Mouse (Mus musculus) CH12F3 (cell line): ENCODE measurements around the gene Mrps7.

Experiments
- in situ Hi-C: fragments of 300-500 bp; cut with MboI; formaldehyde crosslinking; loops from 2 replicates; pipeline ENCODE4 v1.14.3; 2020; ENCODE audit warnings: low sequenced_read_pairs

The Mrps7 gene

DNA sequence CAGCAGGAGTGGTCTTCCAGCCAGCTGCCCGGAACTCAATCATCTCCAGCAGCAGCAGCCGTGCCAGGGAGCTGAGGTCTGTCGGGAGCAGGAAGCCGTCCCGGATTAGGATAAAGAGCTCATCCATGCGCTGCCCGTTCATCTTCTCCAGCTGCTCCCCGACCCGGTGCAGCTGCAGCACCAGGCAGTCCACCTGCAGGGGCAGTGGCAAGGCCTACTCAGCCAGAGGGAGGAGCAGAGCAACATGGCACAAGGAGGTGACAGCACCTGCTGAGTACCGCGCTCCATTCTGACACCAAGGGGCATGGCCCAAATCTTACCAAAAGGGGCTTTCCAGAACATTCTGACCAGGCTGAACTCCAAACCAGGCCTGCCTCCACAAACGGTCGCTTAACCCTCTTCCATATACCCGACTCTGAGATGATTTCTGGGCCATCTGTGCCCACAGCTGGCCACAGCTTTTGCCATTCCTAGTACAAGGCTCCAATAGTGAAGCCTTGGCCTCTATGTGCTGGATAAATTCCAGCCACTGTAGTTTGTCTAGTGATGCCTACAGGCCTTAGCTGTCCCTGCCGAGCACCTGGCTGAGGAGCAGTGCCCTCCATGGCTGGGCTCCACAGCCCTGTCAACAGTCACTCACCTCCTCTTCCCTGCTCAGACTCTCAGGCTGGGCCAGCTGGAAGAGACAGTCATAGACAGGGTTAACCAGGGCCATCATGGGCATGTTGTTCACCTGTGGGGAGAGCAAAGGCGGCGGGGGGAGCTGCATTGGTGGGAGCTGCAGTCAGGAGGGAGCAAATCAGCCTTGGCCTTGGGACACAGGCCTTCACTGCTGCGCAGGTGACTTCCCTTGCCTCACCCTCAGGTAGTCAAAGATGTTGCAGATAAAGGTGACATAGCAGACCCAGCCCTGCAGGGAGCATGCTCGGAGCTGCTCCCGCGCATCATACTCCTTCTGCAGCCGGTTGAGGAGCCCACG lies 5.0 kb downstream of the Mrps7 start:
- in situ Hi-C loops = no loop called here

DNA sequence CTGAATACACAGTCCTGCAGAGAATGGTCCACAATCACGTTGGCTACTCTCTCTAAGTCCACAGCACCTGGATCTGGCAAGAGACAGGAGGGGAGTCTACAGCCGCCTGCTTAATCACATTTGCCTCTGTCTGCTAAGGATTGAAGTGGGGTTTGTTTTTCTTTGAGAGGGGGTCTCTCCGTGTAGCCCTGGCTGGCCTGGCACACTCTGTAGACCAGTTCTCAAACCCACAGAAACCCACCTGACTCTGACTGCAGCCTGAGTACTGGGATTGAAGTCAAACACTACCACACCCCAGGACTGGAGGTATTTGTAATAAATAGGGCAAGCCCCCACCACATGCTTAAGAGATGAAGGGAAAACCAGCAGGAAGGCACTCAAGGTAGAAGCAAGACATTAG lies 5.9 kb downstream of the Mrps7 start:
- in situ Hi-C loops = no loop called here

DNA sequence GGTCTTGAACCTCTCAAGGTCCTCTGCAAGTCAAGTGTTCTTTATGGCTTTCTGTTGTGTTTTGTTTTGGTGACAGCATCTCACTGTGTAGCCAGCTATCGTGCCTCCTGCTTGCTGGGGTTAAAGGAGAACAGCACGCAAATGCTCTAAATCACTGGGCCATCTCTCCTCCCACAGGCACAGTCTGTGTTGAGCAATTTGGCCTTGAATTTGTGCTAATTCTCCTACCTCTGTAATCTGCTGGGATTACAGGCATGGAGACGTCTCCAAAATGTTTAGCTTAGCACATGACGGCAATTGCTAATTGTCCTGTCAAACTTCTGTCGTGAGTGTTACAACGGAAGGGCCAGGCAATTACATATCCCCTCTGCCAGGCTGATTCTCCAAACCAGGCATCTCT lies 7.4 kb downstream of the Mrps7 start:
- in situ Hi-C loops = no loop called here

DNA sequence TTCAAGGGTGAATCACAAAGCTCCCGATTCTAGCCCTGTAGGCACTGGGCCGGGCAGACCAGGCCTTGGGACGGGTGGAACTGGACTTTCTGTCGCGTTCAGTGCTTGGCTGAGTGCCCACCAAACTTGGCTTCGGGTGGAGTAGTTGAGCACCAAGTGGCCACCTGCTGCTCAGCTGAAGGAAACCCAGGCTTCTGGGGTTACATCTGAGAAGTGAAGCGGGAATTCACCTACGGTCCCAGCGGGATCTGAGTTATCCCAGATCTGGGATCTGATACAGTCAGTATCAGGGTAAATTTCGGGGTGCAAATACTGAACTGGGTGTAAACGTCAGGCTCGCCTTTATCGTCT lies 8.3 kb downstream of the Mrps7 start:
- in situ Hi-C loops = no loop called here

DNA sequence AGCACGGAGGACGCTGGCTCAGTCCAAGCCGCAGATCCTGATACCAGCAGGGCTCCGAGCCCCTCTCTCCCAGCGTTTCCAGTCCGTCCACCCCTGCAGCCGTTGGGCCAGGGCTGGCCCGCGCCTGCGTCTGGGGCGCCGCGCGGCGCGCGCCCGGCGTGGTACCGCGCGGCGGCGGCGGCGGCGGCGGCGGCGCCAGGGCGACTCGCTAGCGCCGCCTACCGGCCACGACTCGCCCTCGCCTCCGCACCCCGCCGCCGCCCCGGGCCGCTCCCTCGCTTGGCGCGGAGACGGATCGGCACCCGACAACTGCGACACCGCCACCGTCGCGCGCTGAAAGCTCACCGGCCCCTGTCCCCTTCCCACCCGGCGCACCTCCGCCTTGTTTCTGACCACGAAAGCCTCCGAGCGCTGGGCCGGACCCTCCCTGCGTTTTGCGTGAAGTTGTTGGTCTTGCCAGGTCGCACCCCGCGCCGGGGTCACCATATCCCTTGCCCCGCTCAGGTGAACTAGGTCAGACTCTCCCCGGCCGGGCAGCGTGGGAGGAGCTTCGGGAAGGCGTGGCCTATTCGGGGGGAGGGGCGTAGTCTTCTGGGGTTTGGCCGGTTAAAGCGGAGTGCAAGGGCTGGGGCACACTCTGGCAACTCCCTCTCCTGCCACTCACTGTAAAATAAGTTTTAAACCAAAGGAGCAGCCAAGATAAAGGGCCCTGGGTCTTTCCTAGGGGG lies 8.8 kb downstream of the Mrps7 start, which contains the start of gene Mif4gd:
Gene Mif4gd (minus strand): TSS at position 560 of the 728 bp plus-strand sequence.
- in situ Hi-C loops = no loop called here

DNA sequence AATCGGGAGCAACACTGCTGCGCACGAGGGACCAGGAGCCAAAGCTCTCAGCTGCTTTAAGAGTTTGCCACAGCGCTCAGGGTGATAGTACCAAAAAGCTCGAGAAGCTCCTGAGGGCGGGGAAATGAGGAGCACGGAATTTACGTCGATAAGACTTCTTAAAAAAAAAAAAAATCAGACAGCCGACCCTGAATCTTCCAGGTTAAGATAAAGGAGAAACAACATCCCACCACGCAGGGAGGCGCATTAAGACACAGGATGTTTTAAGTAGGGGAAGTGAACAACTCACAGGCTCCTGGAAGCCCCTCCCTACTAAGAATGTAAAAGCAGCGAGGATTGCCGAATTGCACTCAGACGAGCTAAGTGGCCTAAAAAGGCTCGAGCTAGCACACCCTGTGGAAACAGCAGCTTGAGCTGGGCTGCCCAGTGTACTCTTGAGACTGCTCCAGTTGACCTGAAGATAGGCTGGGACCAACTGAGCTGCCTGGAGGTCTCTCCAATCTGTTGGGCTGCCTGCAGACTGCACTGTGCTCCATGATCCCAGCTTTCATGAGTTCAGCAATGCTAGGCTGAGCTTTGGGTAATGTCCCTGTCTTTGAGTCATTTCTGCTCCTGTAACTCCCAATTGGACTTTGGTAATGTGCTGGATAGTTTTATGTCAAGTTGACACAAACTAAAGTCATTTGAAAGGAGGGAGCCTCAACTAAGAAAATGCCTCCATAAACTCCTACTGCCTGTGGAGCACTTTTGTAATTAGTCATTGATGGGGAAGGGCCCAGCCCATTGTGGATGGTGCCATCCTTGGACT lies 9.6 kb downstream of the Mrps7 start:
- in situ Hi-C loops = no loop called here

DNA sequence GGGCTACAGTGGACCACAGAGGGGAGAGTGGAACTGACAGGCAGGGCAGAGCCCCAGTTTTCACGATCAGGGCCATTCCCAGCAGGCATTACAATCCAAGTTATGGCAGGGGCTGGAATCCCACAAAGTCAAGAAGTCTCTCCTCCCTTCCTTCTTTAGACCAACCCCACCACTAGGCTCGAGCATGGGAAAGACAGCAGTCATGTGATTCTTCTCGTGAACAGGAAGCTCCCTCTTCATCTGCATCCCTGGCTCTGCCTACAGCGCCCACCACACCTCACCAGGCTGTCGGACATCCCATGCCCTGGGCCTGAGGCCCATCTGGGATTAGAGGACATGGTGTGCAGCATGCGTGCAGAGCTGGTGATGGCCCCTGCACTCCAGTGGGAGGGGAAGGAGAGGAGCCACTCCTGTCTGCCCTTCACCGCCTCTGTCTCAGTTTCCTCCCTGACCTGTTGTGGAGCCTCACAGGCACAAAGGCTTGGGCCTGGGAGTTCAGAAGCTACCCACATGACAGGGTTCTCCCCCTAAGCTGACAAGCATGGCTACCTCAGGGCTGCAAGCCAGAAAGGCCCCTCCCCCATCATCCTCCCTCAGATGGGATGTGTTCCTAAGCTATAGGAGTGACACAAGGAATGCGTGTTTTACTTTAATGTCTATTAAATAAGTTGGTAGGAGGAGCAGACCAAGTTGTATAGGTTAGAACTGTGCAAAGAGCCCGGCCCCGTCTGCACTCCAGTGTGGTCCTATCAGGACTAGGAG lies 10.8 kb downstream of the Mrps7 start:
- in situ Hi-C loops = no loop called here

DNA sequence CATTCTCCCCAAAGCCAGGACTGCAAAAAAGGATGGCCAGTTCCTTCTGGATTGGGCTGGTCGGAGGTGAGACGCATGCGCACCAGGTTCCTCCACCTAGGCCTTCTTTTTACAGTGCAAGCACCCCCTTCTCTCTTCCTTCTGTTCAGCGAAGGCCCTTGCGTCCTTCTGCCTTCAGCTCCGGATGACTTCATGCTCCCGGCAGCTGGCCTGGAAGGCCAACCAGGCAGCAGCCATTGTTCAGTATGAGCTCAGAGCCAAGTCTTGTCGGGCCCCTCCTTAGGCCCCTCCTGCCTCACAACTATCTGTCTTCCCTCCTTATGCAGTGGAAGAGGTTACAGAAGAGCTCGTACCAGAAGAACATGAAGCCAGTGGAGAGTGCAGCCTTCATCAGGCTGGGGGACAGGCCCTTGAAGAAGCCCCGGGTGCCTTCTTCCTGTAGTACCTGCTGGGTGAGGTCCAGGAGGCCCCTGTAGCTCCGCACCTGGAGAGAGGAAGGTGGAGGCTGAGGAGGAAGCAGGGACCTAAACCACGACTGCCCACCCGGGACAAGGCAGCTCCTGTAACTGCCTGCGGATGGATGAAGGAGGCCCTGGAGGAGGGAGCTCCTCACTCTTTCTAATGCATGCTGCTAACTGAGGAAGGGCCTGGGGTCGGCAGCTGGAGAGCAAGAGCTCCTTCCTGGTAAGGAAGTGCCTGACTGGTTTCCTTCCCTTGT lies 11.5 kb downstream of the Mrps7 start:
- in situ Hi-C loops = no loop called here

DNA sequence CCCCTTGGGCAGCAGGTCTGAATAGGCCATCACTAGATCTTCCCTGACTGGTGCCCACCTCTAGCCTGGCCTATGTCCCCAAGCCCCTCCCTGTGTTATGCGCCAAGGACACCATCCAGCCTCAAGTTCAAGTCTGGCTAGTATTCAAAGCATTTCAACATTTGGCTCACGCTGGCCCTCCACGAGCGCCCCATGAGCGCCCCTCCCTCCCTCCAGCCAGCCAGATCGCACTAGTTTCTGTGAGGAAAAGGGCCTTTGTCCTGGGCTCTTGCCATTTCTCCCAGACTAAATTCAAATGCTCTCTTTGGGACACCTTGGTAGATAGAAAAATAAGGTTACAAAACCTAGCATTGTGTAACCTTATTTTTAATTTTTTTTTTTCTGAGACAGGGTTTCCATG lies 12.2 kb downstream of the Mrps7 start:
- in situ Hi-C loops = no loop called here

DNA sequence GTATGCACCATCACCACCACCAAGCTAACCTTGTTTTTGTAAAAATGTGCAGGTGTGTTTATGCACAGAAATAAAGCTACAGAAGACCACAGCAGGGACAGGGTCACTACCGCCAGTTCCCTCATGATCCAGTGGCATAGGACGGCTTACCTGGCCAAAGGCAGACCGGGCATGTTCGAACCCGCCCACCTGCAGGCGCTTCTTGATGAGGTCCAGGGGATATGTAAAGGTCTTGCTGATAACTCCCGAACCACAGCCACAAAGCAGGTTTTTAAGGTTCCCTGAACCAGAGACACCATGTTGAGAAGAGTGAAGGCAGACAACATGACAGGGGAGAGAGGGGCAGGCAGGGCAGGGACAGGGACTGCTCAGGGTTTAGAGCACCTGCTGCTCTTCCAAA lies 12.6 kb downstream of the Mrps7 start:
- in situ Hi-C loops = no loop called here

DNA sequence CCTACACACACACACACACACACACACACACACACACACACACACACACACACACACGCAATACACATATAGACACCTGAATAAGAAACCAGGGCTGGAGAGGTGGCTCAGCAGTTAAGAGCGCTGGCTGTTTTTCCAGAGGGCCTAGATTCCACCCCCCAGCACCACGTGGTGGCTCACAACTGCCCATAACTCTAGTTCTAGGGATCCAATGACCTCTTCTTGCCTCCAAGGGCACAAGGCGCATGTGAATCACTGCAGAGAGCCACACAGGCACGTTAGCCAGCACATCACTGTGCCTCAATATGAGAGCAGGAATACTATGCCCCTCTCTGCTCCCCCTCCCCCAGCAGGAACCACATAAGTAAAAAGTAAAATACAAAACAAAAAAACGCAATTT lies 13.2 kb downstream of the Mrps7 start:
- in situ Hi-C loops = no loop called here

DNA sequence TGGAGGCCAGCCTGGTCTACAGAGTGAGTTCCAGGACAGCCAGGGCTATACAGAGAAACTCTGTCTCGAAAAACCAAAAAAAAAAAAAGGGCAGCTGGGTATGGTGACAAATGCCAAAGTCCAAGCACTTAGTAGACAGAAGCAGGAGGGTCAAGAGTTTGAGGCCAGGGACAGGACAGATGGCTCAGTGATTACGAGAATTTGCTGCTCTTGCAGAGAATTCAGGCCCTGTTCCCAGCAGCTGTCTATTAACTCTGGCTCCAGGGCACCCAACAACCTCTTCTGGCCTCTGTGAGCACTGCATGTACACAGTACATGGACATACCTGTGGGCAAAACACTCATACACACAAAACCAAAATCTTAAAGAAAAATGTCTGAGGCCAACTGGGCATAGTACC lies 14.3 kb downstream of the Mrps7 start:
- in situ Hi-C loops = no loop called here

DNA sequence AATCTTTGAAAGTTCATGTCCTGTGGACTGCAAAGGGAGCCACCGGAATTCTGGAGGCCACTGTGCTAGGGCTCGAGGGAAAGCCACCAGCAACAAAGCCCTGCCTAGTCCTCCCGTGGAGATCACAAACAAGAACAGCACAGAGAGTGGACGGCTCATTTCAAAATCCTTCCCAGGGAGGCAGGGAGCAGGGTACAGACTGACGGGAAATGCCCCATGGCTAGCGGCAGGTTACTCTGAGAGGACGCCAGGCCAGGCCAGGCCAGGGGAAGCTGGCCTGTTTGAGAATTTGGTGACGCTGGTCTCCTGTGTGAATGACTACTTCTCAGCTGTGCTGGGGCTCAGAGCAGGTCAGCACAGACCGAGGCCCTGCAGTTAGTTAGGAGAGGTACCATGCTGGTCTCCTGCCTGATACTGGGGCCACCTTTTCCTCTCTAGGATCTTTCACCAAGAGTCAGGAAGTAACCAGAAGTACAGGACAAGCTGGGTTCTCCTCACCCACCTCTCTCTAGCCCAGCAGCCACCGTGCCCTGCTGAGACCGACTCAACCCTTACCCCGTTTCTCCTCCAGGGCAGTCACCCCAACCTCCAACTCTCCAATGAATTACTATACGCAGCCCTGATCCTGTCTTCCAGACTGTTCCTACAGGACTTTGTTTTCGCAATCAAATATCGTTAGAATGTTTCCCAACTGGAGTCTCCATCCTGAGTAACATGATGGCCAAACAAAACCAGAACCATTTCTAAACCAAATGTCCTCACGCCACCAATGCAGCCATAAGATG lies 15.2 kb downstream of the Mrps7 start:
- in situ Hi-C loops = no loop called here

DNA sequence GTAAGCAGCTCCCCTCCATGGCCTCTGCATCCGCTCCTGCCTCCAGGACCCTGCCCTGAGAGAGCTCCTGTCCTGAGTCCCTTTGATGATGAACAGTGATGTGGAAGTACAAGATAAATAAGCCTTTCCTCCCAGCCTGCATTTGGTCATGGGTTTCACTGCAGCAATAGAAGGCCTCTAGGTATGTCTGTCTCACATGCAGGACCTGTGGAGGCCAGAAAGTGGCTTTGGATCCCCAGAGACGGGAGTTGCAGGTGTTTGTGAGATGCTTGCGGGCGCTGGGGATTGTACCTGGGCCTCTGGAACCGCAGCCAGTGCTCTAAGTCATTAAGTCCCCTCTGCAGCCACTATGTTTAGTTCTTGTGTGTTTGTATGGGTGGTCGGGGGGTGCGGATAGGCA lies 16.2 kb downstream of the Mrps7 start:
- in situ Hi-C loops = no loop called here

DNA sequence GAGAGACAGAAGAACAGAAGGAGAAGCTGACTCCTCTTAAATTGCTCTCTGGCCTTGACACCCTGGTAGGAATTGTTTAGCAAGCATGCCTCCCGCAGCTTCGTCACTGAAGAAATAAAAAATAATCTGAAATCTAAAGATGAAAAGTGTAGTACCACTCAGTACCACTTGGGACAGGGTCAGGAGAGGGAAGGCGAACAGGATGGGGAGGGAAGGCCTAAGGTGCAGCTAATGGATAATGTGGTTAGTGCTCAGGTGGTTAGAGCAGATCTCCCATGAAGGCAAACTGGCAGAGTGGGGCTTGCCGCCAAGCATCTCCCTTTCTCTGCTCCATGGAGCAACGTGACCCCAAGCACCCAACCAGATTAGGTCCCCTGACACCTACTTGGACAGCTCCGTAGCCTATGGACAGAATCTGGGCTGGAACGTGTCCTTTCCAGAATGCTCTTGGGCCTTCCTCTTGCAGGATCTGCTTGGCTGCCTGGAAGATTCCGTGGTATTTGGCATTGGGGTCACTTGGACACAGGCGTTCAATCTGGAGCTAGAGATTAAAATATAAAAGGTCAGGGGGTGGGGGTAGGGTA lies 19.9 kb downstream of the Mrps7 start:
- in situ Hi-C loops = no loop called here

DNA sequence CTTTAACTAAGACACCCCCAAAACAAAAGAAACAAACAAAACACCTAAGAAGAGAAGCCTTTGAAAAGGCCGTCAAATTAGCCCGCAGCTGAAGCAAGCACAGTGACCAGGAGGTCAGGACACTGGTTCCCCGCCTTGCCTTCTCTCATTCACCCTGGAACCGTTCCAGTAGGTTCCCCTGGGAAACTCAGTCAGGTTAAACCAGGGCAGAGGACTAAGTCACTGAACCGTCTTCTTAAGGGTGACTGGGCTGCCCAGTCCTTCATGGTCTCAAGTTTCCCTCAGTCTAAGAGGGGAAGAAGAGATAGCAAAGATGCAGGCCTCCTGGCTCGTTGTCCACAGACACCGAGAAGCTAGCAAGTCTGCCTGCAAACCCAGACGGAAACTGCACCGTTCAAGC lies 22.2 kb downstream of the Mrps7 start:
- in situ Hi-C loops = no loop called here

DNA sequence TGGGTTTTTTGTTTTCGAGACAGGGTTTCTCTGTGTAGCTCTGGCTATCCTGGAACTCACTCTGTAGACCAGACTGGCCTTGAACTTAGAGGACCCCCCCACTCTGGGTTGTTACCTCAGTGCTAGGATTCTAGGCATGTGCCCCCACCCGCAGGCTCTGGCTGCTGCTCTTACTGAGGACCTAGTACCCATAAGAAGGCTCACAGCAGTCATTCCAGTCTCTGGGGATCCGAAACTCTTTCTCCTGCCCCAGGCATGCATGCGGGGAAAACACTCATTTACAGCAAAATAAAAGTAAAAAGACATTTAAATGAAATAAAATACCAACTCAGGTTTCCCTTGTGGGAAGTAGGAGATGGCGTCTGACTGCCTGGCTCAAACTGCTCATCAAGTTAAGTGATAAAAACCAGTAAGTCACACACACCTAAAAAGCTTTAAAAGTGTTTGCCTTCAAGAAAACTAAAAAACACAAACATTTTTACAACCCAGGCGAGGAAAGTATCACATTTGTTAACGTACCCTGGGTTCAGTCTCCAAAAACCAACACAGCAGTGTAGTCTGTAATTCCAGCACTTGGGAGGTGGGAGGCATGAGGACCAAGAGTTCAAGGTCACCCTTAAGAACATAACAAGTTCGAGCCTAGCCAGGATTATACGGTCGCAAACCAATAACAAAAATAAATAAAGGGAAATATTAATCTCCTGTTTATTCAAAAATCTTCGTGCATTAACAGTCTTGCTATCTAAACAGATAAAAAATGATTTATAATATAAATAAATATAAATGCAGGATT lies 23.3 kb downstream of the Mrps7 start:
- in situ Hi-C loops = no loop called here
